Mouse (Mus musculus) neural tube, embryonic 10.5 days (tissue): ENCODE measurements around the gene Lman1l.

ENCODE experiments used
- DNase-seq: peaks from one replicate; pipeline ENCODE4 v3.0.0-alpha.2; 2017; ENCODE audit warnings: low spot score; ENCODE audit errors: extremely low spot score

The Lman1l gene

DNA sequence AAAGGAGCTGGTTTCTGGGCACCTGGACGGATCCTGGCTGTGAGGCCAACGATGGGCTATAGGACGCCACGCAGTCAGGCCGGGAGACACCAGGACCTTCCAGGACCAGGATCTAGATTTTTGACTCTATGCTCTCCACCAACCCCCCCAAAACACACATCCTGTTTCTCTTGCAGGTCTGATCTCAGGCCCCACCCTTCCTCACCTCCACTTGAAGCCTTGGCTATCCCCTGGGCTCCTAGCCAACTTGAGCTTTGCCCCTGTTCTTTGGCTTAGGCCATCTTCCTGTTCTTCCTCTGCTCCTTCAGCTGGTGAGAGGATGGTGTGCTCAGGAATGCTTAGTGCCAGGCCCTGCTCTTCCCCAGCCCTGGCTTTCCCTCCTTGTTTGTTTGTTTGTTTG, at the start of gene Lman1l:
Gene Lman1l (minus strand): TSS at position 101 of the 400 bp plus-strand sequence.
- DNase-seq = no peak

DNA sequence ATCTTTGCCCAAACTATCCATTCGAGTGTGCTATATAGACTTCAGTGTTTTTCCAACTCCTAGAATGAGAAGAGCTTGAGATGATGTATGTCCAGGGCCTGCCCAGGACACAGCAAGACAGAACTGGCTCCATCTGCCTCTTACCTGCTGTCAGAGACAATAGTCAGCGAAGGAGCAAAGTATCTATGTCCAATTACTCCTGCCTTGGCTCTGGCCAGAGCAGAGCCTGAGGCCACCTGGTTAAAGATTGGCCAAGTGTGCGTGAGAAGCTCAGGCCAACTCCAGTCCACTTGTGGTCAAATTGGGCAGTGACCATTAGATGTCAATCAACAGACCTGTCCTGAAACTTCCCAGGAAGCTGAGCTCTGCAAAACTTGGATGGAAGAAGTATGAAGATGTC, 49.0 kb upstream of the Lman1l start:
- no peak for DNase-seq

DNA sequence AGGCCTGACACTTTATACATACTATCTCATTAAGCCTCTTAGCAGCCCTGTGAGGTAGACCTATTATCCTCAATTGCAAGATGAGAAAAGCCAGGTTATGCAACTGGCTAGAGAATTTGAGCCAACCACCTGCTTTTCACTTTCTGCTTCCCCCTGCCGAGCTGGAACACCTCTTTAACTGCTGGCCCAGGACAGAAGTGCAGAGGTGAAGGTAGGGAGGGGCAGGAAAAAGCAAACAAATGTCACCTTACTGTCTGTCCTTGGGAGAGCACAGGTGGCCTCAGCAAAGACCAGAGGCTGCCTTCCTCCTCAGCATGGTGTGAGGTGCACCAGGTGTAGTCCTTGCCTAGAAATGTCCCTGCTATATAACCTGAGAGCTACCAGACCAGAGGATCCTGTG, 47.7 kb upstream of the Lman1l start:
- DNase-seq = no peak

DNA sequence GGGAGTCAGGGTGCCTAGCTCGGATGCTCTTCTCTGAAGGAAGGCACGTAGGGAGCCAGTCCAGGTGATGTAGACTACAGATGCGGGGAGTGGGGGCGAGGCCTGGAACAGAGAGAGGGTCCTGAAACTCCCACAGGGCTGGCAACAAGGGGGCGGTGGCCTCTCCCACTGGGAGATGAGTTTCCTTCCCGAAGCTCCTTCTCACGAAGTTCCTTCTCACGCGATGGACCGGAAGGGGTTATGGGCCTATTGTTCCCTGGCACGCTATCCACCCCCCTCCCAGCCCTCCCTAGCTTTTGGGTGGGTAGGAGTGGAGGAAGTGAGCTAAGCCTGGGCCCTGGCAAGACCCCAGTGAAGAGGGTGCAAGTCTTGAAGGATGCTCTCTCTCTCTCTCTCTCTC, 47.2 kb upstream of the Lman1l start:
- DNase-seq = no peak

DNA sequence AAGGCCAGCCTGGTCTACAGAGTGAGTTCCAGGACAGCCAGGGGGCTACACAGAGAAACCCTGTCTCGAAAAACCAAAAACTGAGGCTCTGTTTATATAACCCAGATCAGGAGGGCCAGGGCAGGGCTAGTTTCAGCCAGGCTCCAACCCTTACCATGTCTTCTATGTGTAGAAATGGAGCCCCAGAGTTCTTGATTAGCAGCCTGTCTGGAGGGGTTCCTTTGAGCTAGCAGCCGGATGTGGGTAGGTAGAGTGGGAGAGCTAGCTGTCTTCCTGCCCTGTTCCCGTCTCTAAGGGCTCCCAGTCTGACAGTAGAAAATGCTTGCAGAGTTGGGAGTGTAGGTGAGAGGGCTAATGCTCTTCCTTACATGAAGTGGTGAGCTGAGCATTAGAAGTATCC, 46.6 kb upstream of the Lman1l start:
- DNase-seq = no peak

DNA sequence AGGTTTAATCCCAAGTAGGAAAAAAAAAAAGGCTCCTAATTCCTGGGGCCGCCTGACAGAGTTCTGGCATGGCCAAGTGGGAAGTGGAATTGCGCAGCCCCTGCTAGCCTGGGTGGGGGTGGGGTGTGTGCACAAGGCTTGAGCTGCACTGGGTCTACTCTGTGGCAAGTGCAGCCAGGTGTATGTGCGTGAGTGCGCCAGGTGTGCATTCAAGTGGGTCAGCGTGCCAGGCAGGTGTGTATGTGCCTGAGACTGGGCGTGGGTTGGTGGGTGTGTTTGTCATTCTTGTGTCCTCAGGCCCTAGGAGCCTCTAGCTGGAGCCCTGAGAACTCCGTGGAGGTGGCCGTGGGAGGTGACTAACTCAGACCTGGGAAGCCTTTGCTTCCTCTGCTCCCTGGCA, 46.0 kb upstream of the Lman1l start:
- DNase-seq = no peak

DNA sequence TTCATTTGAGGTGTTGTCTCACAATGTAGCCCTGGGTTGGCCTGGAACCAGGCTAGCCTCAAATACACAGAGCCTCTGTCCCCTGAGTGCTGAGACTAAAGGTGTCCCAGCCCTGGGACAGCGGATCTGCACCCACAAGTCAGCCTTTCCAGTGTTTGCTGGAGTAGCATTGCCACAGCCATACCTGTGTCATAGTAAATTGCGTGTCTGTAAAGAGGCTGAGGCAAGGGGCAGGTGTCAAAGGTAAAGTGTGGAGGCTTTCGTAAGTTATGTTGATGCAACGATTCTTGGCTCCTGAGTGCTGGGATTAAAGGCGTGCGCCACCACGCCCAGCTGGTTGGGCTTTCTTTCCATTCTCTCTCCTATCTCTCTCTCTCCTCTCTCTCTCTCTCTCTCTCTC, 44.0 kb upstream of the Lman1l start:
- no peak for DNase-seq

DNA sequence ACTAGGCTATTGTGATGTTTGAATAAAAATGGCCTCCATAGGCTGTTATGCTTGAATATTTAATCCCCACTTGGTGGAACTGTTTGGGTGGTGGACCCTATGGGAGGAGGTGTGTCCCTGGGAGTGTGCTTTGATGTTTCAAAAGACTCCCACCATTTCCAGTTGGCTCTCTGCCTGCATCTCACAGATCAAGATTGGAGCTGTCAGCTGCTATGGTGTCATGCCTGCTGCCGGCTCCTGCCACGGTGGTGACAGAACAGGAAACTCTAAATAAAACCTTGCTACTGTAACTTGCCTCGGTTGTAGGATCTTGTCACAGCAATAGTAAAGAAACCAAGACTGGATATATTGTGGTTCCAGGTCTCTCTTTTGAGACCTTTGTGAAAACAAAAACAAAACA, 41.0 kb upstream of the Lman1l start:
- no peak for DNase-seq

DNA sequence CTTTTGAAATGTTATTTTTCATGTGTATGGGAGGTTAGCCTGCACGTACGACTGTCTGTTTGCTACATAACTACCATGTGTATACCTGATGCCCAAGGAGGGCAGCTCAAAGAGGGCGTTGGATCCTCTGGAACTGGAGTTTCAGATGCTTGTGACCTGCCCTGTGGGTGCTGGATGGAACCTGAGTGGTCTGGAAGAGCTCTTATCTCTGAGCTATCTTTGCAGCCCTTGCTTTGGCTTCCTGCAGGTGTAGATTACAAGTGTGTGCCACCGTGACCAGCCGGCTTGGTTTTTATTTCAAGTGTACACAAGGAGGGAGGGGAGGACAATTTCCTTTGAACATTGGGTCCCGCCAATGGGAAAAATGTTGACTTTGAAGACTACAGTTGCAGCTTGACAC, 39.9 kb upstream of the Lman1l start:
- no peak for DNase-seq

DNA sequence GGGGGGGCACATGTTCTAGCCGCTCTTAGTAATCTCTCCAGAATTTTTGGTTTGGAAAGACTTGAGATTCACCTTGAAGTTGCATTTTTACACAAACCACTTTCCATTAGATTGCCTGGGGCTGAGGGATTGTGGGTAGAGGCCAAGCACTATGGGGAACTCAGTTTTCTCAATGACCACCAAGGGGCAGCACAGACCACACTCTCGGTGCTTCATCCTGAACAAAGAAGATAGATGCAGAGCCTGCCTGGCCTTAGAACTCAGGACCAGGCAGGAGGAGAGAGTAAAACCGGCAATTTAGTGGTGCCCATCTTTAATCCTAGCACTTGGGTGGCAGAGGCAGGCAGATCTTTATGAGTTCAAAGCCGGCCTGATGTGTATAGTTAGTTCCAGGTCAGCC, 39.2 kb upstream of the Lman1l start:
- DNase-seq = no peak

DNA sequence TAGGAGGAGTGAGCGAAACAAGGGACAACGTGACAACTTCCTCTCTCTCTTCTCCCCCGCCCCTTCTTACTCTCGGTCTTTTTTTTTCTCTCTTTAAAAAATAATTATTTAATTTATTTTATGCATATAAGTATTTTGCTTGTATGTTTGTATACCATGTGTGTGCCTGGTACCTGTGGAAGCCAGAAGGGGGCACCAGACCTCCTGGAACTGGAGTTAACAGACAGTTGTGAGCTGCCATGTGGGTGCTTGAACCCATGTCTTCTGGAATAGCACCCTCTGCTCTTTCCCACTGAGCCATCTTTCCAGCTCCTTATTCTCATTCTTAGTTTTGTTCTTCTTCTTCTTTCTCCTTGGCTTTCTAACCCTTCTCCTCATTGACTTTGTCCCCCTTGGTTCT, 38.4 kb upstream of the Lman1l start:
- no peak for DNase-seq

DNA sequence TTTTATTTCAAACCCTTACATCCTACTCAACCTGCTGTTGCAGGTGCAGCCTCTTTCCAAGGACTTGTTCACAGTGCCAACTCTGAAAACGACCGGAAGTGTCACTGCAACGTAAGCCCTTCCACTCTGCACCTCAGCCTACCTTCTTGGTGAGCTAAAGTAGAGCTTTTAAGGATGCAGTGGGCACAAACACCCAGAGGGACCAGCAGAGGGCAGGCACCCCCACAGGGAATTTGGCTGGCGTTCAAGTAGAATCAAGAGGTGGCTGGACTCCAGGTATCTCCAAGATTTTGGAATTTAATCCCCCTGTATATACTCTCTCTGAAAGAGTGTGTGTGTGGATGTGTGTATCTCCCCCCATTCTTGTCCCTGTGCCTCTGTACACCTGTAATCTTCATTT, 37.3 kb upstream of the Lman1l start:
- no peak for DNase-seq

DNA sequence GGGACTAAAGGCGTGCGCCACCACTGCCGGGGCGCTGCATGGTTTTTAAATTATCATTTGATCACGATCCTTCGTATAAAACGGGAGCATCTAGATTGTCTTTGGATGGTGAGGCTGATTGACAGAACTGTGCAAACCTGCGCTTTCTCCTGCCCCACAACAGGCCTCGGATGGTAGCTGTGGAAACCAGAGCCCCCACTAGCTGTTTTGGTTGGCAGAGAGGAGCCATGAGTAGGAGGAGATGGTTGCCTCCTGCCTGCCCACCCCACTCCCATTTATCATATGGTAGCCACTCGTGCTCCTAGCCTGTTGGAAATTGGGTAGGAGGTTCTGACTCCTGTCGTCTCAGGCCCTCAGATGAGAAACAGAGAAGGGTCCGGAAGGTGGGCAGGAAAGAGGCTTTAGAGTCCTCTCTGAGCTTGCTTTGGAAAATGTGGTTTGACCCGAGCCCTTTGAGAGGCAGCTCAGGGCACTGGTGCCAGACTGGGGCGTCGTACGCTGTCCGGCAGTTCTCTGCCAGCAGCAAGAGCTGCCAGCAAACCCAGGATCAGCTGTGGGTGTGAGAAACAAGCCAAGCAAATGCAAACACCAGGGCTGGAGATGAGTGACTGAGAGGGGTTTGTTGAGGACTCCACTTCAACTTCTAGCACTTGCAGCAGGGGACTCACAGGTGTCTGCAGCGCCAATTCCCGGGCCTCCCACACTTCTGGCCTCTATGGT, 36.2 kb upstream of the Lman1l start:
- no peak for DNase-seq

DNA sequence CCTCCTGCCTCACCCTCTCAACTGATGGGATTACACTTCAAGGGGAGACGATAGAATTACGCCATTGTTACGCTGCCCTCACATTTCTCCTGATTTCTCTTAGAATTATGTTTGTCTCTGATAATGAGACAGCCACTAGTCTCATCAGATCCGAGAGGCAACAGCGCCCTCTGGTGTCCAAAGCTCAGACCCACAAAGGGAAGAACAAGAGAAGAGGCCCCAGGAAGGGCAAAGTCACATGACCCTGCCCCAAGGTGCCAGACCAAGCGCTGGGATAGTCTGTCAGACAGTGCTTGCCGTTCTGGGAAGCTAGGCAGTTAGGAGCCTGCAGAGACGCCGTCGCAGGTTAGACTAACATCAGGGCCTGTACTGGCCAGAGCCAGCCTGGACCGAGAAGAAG, 35.2 kb upstream of the Lman1l start:
- peak; percentile 99 for DNase-seq

DNA sequence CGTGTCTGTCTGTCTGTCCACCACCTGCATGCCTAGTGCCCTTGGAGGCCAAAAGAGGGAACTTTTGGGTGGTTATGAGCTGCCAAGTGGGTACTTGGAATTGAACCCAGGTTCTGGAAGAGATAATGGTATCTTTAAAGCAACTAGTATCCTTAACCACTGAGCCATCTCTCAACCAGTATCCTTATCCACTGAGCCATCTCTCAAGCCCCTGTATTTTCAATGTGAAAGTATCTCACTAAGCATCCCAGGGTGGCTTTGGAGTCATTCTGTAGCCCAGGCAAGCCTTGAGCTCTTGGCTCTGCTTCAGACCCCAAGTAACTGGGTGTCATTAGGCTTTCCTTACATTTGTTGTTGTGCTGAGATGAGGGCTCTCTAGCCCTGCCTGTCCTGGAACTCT, 34.4 kb upstream of the Lman1l start:
- DNase-seq = no peak

DNA sequence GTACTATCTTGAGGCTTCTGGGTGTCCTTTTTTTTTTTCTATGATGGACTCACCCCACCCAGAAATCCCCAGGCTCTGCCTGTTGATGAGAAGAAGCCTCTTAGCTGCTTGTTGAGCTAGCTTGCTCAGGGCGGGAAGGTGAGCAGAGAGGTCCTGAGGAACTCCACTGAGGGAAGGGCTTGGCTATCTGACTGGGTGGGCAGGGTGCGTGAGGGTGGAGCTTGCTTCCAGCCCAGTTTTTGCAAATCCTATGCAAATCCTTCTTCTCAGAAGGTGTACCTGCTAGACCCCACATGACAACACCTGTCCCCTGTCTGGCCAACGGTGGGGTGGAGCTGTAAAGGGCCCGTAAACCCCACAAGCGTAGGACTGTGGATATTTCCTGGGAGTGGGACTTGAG, 32.7 kb upstream of the Lman1l start, which contains the start of gene Csk:
Gene Csk (minus strand): TSS at position 349 of the 400 bp plus-strand sequence.
- DNase-seq = no peak

DNA sequence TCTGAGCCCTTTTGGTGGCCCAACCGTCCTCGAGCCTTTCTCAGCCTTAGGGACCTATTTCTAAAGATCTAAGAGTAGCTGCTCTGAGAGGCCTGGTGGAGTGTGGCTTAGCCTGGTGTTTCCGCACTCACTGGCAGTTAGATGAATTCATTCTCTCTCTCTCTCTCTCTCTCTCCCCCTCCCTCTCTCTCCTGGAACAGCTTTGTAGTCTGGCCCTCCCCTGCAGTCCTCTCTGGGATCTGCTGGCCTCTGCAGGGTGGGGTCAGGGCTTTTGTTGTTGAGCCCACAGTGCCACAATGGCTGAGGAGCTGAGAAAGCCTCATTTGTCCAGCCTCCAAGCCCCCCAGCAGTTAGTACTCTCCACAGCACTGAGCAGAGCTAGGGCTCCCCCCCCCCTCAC, 32.3 kb upstream of the Lman1l start:
- DNase-seq = no peak

DNA sequence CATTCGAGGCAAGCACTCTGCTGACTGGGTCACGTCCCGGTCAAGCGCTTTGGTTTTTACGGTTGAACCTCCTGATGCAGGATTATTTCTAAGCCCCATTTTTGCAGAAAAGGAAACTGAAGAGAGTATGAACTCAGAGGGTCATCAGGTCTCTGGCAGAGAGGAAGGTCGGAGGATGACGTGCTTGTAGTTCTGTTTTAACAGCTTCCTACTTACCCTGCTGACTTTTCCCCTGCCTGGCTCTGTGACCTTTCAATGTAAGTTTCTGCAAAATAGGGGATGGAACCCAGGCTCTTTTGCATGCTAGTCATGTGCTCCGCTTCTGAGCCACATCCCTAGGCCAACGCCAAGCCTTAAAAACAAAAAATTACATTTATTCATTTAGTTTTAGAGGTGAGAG, 31.8 kb upstream of the Lman1l start:
- DNase-seq = no peak

DNA sequence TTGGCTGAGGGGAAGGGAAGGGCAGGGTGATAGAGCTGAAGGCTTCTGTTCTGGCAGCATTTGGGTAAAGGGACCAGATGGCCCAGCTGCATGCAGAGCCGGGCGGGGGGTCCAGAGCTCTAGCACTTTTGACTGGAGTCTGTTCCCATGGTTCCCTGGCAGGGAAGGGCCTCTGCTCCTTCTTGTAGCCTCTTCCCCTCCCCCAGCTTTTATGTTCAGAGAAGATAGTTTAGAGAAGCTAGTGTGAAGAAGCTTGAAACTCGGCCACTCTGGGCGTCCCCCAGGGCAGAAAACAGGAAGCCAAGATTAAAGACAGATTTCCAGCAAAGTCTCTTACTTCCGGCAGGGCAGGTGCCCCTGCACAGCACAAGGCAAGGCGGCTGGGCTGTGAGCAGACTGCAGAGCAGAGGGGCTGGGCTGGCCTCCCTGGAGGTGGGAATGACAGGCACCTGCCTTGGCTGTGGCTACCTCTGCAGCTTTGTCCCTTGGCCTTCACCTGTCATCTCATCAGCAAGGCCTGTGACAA, 30.3 kb upstream of the Lman1l start:
- DNase-seq = no peak

DNA sequence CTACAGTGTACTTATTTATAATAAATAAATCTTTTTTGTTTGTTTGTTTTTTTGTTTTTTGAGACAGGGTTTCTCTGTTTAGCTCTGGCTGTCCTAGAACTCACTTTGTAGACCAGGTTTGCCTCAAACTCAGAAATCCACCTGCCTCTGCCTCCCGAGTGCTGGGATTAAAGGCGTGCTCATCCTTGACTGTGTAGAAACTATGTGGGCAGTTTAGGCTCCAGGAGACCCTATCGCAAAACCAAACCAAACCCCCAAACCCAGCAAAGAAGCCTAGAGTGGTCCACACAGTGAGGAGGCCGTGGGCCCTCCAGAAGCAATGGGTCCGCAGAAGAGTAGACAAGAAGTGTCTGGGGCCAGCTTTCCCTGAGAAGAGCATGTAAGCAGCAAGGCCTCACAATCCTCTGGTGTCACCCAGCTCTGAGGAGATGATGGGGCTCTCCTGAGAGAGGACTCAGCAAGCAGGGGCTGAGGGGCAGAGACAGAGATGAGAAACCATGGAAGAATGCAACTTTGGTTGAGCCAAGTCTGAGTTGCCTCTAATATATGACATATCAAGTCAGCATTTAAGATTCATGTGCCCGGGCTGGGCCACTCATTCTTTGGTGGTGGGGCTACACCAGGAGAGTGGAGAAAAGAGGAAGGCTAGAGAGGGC, 29.7 kb upstream of the Lman1l start:
- no peak for DNase-seq

DNA sequence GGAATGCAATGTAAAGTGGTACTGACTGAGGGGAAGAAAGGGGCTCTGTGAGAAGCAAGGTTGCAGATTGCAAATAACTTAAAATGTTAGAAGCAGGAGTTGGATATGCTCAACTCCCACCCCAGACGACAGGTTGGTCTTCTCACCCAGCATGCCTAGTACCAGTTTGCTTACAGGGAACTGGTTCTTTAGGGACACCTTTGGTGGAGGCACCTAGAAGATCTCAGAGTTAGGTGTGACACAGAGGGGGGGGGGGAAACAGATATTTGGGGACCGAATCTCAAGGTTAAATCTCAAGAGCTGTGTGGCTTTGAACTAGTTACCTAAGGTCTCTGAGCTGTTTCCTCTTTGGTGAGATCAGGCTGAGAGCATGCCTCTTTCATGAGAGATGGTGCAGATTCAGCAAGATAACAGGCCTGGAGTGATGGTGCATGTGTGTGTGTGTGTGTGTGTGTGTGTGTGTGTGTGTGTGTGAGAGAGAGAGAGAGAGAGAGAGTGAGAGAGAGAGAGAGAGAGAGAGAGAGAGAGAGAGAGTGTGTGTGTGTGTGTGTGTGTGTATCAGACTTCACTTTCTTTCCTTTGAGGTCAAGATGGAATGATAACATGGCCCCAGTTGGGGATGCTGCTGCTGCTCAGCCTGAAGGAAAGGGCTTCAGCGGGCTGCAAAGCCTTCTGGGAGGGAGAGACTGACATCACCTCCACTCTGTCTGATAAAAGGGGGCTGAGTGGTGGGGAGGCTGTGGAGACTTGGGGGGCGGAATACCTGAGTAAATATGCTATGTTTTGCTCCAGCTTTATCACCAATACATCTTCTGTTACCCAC, 26.9 kb upstream of the Lman1l start:
- DNase-seq = no peak

DNA sequence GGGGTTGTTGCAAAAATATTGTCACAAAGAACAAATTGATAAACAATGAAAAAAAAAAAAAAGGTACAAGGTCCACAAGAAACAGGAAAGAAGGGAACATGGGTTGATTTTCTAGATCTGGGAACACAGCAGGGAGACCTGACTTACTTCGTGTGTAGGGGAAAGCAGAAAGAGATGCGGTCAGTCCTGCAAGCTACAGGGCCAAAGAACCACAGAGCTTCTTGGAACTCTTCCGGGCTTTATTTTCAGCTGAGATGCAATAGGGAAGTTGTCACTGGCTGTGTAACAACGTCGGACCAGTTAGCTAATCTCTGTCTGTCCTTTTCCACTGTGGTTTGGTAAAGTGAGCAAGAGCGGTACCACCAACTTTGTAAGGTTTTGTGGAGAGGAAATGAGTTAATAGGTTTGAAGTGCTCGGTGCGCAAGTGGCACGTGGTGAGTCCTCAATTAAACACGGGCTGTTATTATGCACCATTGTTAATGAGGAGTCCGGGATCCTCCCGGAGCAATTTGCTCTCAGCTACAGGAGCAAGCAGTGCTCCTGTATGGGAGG, 26.1 kb upstream of the Lman1l start:
- no peak for DNase-seq
